12 mouse cellular contexts compared by ENCODE assay signal in the genomic region with DNA sequence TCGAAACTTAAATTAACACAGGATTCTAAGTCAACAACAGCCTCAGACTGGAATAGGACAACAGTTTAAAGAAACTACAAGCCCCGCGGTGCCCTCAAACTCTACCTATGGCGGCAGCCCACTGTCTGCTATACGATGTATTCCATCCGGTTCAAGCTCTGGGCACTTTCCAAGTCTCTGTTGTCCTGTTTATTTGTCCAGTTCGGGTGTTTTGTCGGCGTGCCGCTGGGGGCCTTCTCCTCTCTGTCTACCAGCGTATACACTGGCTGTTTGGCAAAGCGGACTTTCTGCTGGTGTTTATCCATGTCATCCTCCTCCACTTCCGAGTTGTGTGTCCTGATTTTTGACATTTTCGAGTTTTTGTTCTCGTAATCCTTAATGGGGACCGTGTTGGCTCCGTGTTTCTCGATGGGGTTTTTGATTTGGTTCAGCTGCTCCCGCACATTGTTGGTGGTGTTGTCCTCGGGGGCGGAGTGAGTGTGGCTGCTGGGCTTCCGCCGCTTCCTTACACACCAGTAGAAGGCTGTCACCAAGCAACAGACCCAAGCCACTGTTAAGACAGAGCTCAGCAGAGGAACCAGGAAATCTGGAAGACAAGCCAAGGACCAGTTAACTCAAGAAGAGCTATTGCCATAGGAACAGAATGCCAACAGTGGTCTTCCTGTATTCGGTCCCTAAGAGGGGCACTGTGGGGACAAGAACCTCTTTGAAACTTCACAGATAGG. TPM values are rescaled to one million over a fixed set of nuclear protein-coding genes. Genes with fewer than 3 reads are reported as not detected.
DNase-seq lines count a peak whose midpoint lies in the region; ATAC-seq and TF ChIP-seq lines count a peak whose summit lies in the region.
"Had no signal": no experiment of that assay in that cellular context is flagged by ENCODE, and none has a peak within 500 bp of the region (broad histone marks: within the 10 kb centered on the region; RNA-seq: fewer than 3 reads in every experiment).

No protein-coding gene starts in this region.

- H3K36me3 ChIP-seq in kidney, adult 2 months (ENCODE audit: control insufficient read depth, insufficient read depth, low read length), result no peaks in the 10 kb centered on the region
- no peaks in the 10 kb centered on the region; the same call in 1 of the 2 replicates for H3K36me3 ChIP-seq in liver, postnatal 0 days (replicated peaks; ENCODE audit: insufficient read depth, low read length)

- H3K4me2 ChIP-seq in liver, postnatal 0 days (ENCODE audit: low read depth, low read length), result no peak overlapping the region
- H3K4me2 ChIP-seq: embryonic facial prominence, embryonic 15.5 days had no signal

- 71% methylated on average over 24 of the region's 24 CpGs for WGBS in kidney, adult 2 months
- WGBS in liver, postnatal 0 days (ENCODE audit: insufficient replicate concordance), result 86% methylated on average over 24 of the region's 24 CpGs

- no peak for TF ChIP-seq POLR2A in kidney, adult 2 months (IDR thresholded peaks at IDR 0.05; ENCODE audit: low read depth, low read length)

- no peaks in the 10 kb centered on the region for H3K9me3 ChIP-seq in liver, postnatal 0 days (ENCODE audit: low read length)
- H3K9me3 ChIP-seq: embryonic facial prominence, embryonic 15.5 days had no signal

- peaks cover 8% of the 10 kb centered on the region; the same call in 1 of the 2 replicates for H3K4me1 ChIP-seq in kidney, adult 2 months (ENCODE audit: control insufficient read depth, insufficient read depth, low read length)
- no peaks in the 10 kb centered on the region for H3K4me1 ChIP-seq in liver, postnatal 0 days (ENCODE audit: insufficient read depth)

- peak overlapping the region; percentile 7 for H3K4me3 ChIP-seq in kidney, adult 2 months (ENCODE audit: insufficient read depth, low read depth, low read length)
- H3K4me3 ChIP-seq in layer of hippocampus, adult 2 months, result peak overlapping the region; percentile 49
- no peak overlapping the region for H3K4me3 ChIP-seq in liver, postnatal 0 days (ENCODE audit: low read depth, low read length)
- H3K4me3 ChIP-seq: embryonic facial prominence, embryonic 15.5 days had no signal

- H3K9ac ChIP-seq in liver, postnatal 0 days (replicated peaks), result no peak overlapping the region
- H3K9ac ChIP-seq: embryonic facial prominence, embryonic 15.5 days had no signal

- no peak for TF ChIP-seq CTCF in kidney, adult 2 months (conservative IDR thresholded peaks at IDR 0.05; ENCODE audit: insufficient read depth, insufficient read length, low read depth, low read length)
- no peak for TF ChIP-seq CTCF in layer of hippocampus, adult 2 months (conservative IDR thresholded peaks at IDR 0.05)
- no peak for TF ChIP-seq CTCF in liver, postnatal 0 days (IDR thresholded peaks at IDR 0.05; ENCODE audit: low read depth)

- DNase-seq in left cerebral cortex, adult 8-10 months (ENCODE audit: low spot score in 2 of 2), result peak; percentile 21 to 35
- no peak for DNase-seq in left cerebral cortex, adult 11 months (ENCODE audit: low spot score)
- peak; percentile 47 for DNase-seq in kidney, adult 2 months
- DNase-seq in layer of hippocampus, adult 2 months (ENCODE audit: low spot score in 2 of 2), result no peak
- DNase-seq in lung, postnatal 25 days (ENCODE audit: low spot score), result peak; percentile 17
- no peak for DNase-seq in adrenal gland, adult 18-20 months (ENCODE audit: low spot score in 2 of 2)
- no peak for DNase-seq in liver, postnatal 0 days
- DNase-seq in urinary bladder, postnatal 36 days (ENCODE audit: low spot score in 2 of 2), result no peak
- DNase-seq: cerebellum, adult 11-12 months; thymus, postnatal 4 days had no signal

- H3K27ac ChIP-seq in kidney, adult 2 months (ENCODE audit: insufficient read depth, low read depth, low read length), result peak overlapping the region; percentile 26; the same call in 1 of the 2 replicates
- H3K27ac ChIP-seq in layer of hippocampus, adult 2 months, result peak overlapping the region; percentile 66
- H3K27ac ChIP-seq in liver, postnatal 0 days (ENCODE audit: low read depth), result no peak overlapping the region
- H3K27ac ChIP-seq: embryonic facial prominence, embryonic 15.5 days; macrophage had no signal

- ATAC-seq in liver, postnatal 0 days, result no peak

- no peak for TF ChIP-seq EP300 in liver, postnatal 0 days (IDR thresholded peaks at IDR 0.05; ENCODE audit: low read depth)

- no peaks in the 10 kb centered on the region for H3K27me3 ChIP-seq in kidney, adult 2 months (replicated peaks; ENCODE audit: control insufficient read depth, insufficient read depth, low read length)
- no peaks in the 10 kb centered on the region for H3K27me3 ChIP-seq in liver, postnatal 0 days (ENCODE audit: insufficient read depth, low read length)
- H3K27me3 ChIP-seq: embryonic facial prominence, embryonic 15.5 days had no signal

RNA-seq across cellular contexts. Expression of a gene that starts 33.4 kb away (rescaled TPM):
- 1 to 10 TPM; 7.1 to 8.0 (median 7.5) TPM for total RNA-seq in left cerebral cortex, adult 8-10 months (2022)
- polyA plus RNA-seq in kidney, adult 2 months (2012; rRNA removed), result 6.1 and 6.6 TPM in 2 replicates
- total RNA-seq in layer of hippocampus, adult 2 months (2021), result 10 to 100 TPM; 10.4 to 11.0 TPM
- 10 to 100 TPM; 11.3 to 11.9 TPM for total RNA-seq in adrenal gland, adult 18-20 months (2021)
- polyA plus RNA-seq in liver, postnatal 0 days (2015; fragmentation: Nextera tagmentation; extraction: Ambion mirVana), result 1.1 and 1.4 TPM in 2 replicates

Comparison
In these comparisons a context has a peak if more than half of its experiments do, and no peak if none do; other contexts are left out.
1. DNase-seq: peak in left cerebral cortex, adult 8-10 months (2 of 2), kidney, adult 2 months (single experiment) and lung, postnatal 25 days (single experiment); none in left cerebral cortex, adult 11 months (single experiment), layer of hippocampus, adult 2 months (0 of 2), adrenal gland, adult 18-20 months (0 of 2), liver, postnatal 0 days (single experiment) and urinary bladder, postnatal 36 days (0 of 2).